Mouse (Mus musculus) forebrain, embryonic 11.5 days (tissue): ENCODE measurements around the gene Card11. TPM values are rescaled to one million over a fixed set of nuclear protein-coding genes. Genes with fewer than 3 reads are reported as not detected.
A peak's percentile ranks its signal among the peaks of the same experiment; 100 is the strongest.

Source experiments
- ATAC-seq: fragments of 200-750 bp; cut with Nextera tagmentation; replicated peaks from 2 replicates; pipeline ENCODE4 v1.8.0; 2017; ENCODE audit warnings: moderate TSS enrichment; ENCODE audit not compliant: low FRiP score
- DNase-seq: peaks from one replicate; pipeline ENCODE4 v3.0.0-alpha.2; 2017; ENCODE audit warnings: low spot score
- H3K27ac ChIP-seq: fragments of 300-500 bp; sonication (generic); 2 replicates; pipeline ENCODE4 v1.5.1; 2014; ENCODE audit warnings: low read depth, low read length
- H3K27me3 ChIP-seq: fragments of 300-500 bp; sonication (generic); 2 replicates; pipeline ENCODE4 v1.6.1; 2014; ENCODE audit warnings: mild to moderate bottlenecking, low read length, mixed read lengths; ENCODE audit not compliant: control insufficient read depth, insufficient read depth
- H3K36me3 ChIP-seq: fragments of 300-500 bp; sonication (generic); 2 replicates; pipeline ENCODE4 v1.6.1; 2014; ENCODE audit warnings: mild to moderate bottlenecking, low read length, moderate library complexity, mixed read lengths; ENCODE audit not compliant: control insufficient read depth, insufficient read depth
- H3K4me1 ChIP-seq: fragments of 300-500 bp; sonication (generic); replicated peaks from 2 replicates; pipeline ENCODE4 v1.6.1; 2014; ENCODE audit warnings: low read length, mixed read lengths; ENCODE audit not compliant: control insufficient read depth, insufficient read depth
- H3K4me2 ChIP-seq: fragments of 300-500 bp; sonication (generic); 2 replicates; pipeline ENCODE4 v1.6.1; 2014; ENCODE audit warnings: low read depth, mild to moderate bottlenecking, low read length, moderate library complexity, mixed read lengths; ENCODE audit not compliant: severe bottlenecking
- H3K4me3 ChIP-seq: fragments of 300-500 bp; sonication (generic); 2 replicates; pipeline ENCODE4 v1.5.1; 2014; ENCODE audit warnings: low read depth, low read length
- H3K9ac ChIP-seq: fragments of 300-500 bp; sonication (generic); 2 replicates; pipeline ENCODE4 v1.6.1; 2014; ENCODE audit warnings: low read length
- H3K9me3 ChIP-seq: fragments of 300-500 bp; sonication (generic); 2 replicates; pipeline ENCODE4 v1.6.1; 2016; ENCODE audit warnings: low read length, mixed read lengths; ENCODE audit not compliant: control insufficient read depth
- WGBS: fragments of 180-500 bp; shearing (Covaris S2); extraction: QIAGEN DNeasy Blood & Tissue Kit; methylation state at CpG from one replicate; pipeline ENCODE4 v1.1.7; 2014; 5-methylcytosine and 5-hydroxymethylcytosine counted together
- polyA plus RNA-seq: library from polyadenylated mRNA; unstranded; fragments of >200 nt; fragmentation: Nextera tagmentation; extraction: Ambion mirVana; gene quantifications from 2 replicates; pipeline ENCODE4 v1.2.1, GENCODE M21; 2014

Gene Card11
- 0.23 TPM in 1 of 2 replicates, not detected in the other for polyA plus RNA-seq

DNA sequence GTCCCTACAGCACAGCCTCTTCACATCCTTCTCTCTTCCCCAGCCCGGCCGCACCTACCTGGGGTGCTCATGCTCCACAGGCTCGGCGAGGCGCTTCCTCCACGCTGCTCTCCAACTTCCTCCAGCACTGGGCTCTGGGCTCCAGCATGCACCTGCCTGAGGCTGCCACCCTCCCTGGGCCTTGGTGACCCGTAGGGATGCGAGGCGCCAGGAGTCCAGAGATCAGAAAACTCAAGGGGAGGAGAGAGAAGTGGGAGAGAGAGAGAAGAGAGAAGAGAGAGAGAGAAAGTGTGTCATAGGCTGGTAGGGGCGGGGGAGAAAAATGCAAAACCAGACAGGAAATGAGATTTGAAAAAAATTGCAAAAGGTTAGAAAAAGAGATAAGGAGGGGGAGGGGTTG is at the start of gene Card11:
Gene Card11 (minus strand): TSS at position 234 of the 400 bp plus-strand sequence.
- DNase-seq: peak; percentile 52
- Histone ChIP-seq H3K4me3 (no peak within 1 kb of the TSS), H3K36me3 (no peaks in the 10 kb centered on the region), H3K4me1 (no peaks in the 10 kb centered on the region), H3K27ac (no peak within 1 kb of the TSS), H3K4me2 (no peak within 1 kb of the TSS), H3K9ac (no peak within 1 kb of the TSS), H3K9me3 (no peaks in the 10 kb centered on the region), H3K27me3 (no peaks in the 10 kb centered on the region)
- ATAC-seq: no peak
- WGBS: 72% methylated on average over 10 of the region's 10 CpGs

GRCm38 (mm10) chr5:141047651-141048218 is 47.4 kb upstream of the Card11 start:
- H3K4me2 ChIP-seq: no peak overlapping the region
- no peaks in the 10 kb centered on the region for H3K4me1 ChIP-seq
- no peaks in the 10 kb centered on the region for H3K27me3 ChIP-seq
- H3K9ac ChIP-seq: no peak overlapping the region
- DNase-seq: peak; percentile 52
- H3K9me3 ChIP-seq: no peaks in the 10 kb centered on the region
- no peak overlapping the region for H3K4me3 ChIP-seq
- no peaks in the 10 kb centered on the region for H3K36me3 ChIP-seq
- no peak for ATAC-seq
- WGBS: 70% methylated on average over 13 of the region's 13 CpGs
- H3K27ac ChIP-seq: peak overlapping the region; percentile 6; the same call in 1 of the 2 replicates

DNA sequence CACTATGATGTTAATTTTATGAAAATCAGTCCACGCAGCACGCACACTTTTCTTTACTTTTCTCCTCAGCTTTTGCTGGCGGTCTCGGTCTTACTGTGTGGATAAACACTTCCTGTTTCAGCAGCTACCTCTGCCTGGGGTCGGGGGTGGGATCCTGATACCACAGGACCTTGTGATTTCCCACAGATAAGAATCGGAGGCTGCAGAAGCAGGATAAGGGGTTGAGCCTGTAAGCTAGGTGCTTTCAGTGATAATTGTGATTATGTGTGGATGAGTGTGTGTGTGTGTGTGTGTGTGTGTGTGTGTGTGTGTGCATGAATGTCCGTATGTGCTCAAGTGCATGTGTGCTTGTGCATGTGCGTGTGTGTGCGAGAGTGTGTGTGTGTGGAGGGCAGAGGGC is 44.6 kb upstream of the Card11 start:
- Histone ChIP-seq H3K27me3 (no peaks in the 10 kb centered on the region), H3K27ac (no peak overlapping the region), H3K4me2 (no peak overlapping the region), H3K4me1 (no peaks in the 10 kb centered on the region), H3K36me3 (no peaks in the 10 kb centered on the region), H3K9ac (no peak overlapping the region), H3K4me3 (no peak overlapping the region), H3K9me3 (no peaks in the 10 kb centered on the region)
- WGBS: 81% methylated on average over 9 of the region's 9 CpGs
- DNase-seq: no peak
- ATAC-seq: no peak

- no peak overlapping the region for H3K27ac ChIP-seq
- H3K36me3 ChIP-seq: no peaks in the 10 kb centered on the region
- no peak for ATAC-seq
- no peak overlapping the region for H3K4me3 ChIP-seq
- 67% methylated on average over 19 of the region's 19 CpGs for WGBS
- no peak overlapping the region for H3K4me2 ChIP-seq
- no peaks in the 10 kb centered on the region for H3K9me3 ChIP-seq
- H3K4me1 ChIP-seq: no peaks in the 10 kb centered on the region
- H3K9ac ChIP-seq: no peak overlapping the region
- no peak for DNase-seq
- no peaks in the 10 kb centered on the region for H3K27me3 ChIP-seq
These were observed 43.5 kb upstream of the Card11 start for GRCm38 (mm10) chr5:141043654-141044447.

DNA sequence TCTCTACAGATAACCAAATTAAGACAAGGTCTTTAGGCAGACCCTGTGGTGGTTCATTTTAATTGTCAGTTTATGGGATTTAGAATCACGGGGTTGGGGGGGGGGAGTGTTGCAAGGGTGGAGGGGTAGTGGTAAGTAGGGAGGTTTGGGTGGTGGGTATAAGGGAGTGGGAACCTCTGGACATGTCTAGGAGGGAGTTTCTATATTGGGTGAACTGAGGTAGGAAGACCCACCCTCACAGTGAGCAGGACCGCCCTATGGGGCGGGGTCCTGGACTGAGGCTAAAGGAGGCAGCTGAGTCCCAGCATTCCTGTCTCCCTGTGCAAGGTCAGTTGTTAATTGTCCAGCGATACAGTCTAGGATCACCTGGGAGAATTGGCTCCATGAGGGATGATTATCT is 42.0 kb upstream of the Card11 start:
- H3K4me3 ChIP-seq: no peak overlapping the region
- H3K27me3 ChIP-seq: no peaks in the 10 kb centered on the region
- no peaks in the 10 kb centered on the region for H3K36me3 ChIP-seq
- ATAC-seq (no peak), DNase-seq (no peak)
- H3K4me1 ChIP-seq: no peaks in the 10 kb centered on the region
- 92% methylated on average over 4 of the region's 4 CpGs for WGBS
- H3K9ac ChIP-seq: no peak overlapping the region
- H3K4me2 ChIP-seq: no peak overlapping the region
- no peak overlapping the region for H3K27ac ChIP-seq
- no peaks in the 10 kb centered on the region for H3K9me3 ChIP-seq

GRCm38 (mm10) chr5:141040846-141041245 is 40.5 kb upstream of the Card11 start:
- Histone ChIP-seq H3K9me3 (no peaks in the 10 kb centered on the region), H3K4me1 (no peaks in the 10 kb centered on the region), H3K4me2 (no peak overlapping the region), H3K27me3 (no peaks in the 10 kb centered on the region), H3K9ac (no peak overlapping the region), H3K36me3 (no peaks in the 10 kb centered on the region), H3K27ac (no peak overlapping the region), H3K4me3 (no peak overlapping the region)
- ATAC-seq (no peak), DNase-seq (no peak)
- WGBS: 71% methylated on average over 9 of the region's 9 CpGs

- no peaks in the 10 kb centered on the region for H3K36me3 ChIP-seq
- no peak overlapping the region for H3K9ac ChIP-seq
- DNase-seq (no peak), ATAC-seq (no peak)
- no peaks in the 10 kb centered on the region for H3K9me3 ChIP-seq
- 63% methylated on average over 1 of the region's 1 CpGs for WGBS
- no peak overlapping the region for H3K4me3 ChIP-seq
- no peak overlapping the region for H3K4me2 ChIP-seq
- H3K27me3 ChIP-seq: no peaks in the 10 kb centered on the region
- no peaks in the 10 kb centered on the region for H3K4me1 ChIP-seq
- H3K27ac ChIP-seq: no peak overlapping the region
These were observed 38.0 kb upstream of the Card11 start for GRCm38 (mm10) chr5:141038342-141038741.

DNA sequence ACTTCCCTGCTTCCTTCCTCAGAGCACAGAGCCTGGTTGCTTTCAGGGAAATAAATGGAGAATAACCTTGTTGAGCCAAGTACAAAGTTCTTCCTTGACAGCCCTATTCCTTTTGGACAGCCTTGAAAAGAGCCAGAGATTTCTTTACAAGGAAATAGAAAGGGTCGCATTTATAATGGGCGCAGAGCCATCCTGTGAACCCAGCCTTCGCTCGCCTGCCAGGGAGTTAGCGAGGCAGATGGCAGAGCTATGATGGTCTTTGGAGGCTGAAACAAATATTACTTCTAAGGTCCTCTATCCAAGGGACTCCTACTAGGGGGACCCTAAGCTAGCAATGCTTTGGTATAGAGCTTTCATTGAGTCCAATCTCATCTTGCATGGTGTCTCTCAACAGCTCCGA is 35.0 kb upstream of the Card11 start:
- 88% methylated on average over 6 of the region's 6 CpGs for WGBS
- H3K27ac ChIP-seq: no peak overlapping the region
- no peak overlapping the region for H3K9ac ChIP-seq
- DNase-seq (no peak), ATAC-seq (no peak)
- H3K4me2 ChIP-seq: no peak overlapping the region
- H3K36me3 ChIP-seq: no peaks in the 10 kb centered on the region
- H3K27me3 ChIP-seq: no peaks in the 10 kb centered on the region
- H3K4me1 ChIP-seq: no peaks in the 10 kb centered on the region
- H3K9me3 ChIP-seq: no peaks in the 10 kb centered on the region
- H3K4me3 ChIP-seq: no peak overlapping the region

DNA sequence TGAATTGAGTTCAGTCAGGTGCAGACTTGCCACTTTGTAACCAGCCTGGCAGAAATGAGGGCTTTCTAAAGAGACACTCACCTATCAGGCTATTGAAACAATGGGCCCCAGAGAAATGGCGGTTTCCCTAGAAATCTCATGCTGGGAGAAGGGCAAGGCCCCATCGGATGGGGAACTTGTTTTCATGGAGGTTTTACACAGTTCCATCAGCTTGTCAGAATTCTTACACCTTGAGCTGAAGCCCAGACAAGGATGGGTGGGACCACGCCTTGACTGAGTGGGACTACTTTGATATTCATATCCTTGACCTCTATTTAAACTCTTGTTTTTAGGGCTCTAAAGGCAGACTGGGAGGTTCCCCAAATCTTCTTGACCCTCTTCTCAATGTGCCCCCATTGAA is 33.9 kb upstream of the Card11 start:
- no peak overlapping the region for H3K9ac ChIP-seq
- no peak overlapping the region for H3K27ac ChIP-seq
- WGBS: 74% methylated on average over 3 of the region's 3 CpGs
- no peaks in the 10 kb centered on the region for H3K27me3 ChIP-seq
- ATAC-seq (no peak), DNase-seq (no peak)
- no peaks in the 10 kb centered on the region for H3K9me3 ChIP-seq
- H3K4me2 ChIP-seq: no peak overlapping the region
- H3K36me3 ChIP-seq: no peaks in the 10 kb centered on the region
- no peak overlapping the region for H3K4me3 ChIP-seq
- no peaks in the 10 kb centered on the region for H3K4me1 ChIP-seq
